Mouse (Mus musculus): Measurements from ENCODE around the gene Leo1.

- TF ChIP-seq EP300 (IDR thresholded peaks at IDR 0.05; ENCODE audit: low read depth): no peak
- TF ChIP-seq CTCF (IDR thresholded peaks at IDR 0.05; ENCODE audit: low read depth): no peak
These were observed 12.7 kb downstream of the Leo1 start for GRCm38 (mm10) chr9:75453994-75454393.

Measured in liver, embryonic 14.5 days (tissue).